Mouse (Mus musculus): ENCODE data around the gene Gm28308.

DNA sequence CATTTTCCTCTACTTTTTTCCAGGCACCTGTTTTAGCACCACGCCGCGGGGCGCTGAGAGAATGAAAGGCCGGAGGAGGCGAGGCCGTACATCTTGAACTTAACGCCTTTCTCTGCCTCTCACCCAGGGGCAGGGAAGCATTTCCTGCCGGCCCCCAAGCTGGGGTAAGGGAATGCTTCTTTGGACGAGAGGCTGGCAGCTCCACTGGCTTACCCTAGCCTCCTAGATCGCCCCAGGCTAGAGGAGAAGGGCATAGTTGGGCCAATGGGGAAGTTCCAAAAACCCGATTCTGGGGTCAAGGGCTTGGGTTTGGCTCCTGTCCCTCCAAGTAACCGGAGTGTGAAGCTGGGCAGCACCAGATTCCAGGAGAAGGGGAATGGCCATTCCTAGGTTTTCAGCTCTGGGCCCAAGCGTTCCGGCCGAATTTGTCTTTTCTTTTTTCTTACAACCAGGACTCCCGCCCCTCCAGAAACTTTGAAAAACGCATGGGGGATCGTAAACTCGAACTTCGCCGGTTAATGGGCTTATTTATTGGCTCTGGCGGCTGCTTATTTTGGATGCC lies 19.9 kb upstream of the Gm28308 start:
- TF ChIP-seq CTCF (IDR thresholded peaks at IDR 0.05; ENCODE audit: borderline replicate concordance, extremely low read depth, insufficient read depth, insufficient read length) (no peak), POLR2A (IDR thresholded peaks at IDR 0.05; ENCODE audit: borderline replicate concordance, extremely low read depth, insufficient read depth, insufficient read length, poor library complexity, severe bottlenecking) (no peak)
